Mouse (Mus musculus): Measurements from ENCODE around the gene Tdrd6. TPM values are rescaled to one million over a fixed set of nuclear protein-coding genes. Genes with fewer than 3 reads are reported as not detected.

Tdrd6 gene
- polyA plus RNA-seq, 1 experiment from 2014 or later: 2.0 TPM

GRCm38 (mm10) chr17:43567992-43568888, 61.9 kb downstream of the Tdrd6 start, which contains the start of gene Pla2g7:
Gene Pla2g7, plus strand, starts transcription at chr17:43568098.
- H3K27ac ChIP-seq (ENCODE audit: low read length): no peak within 1 kb of the TSS

GRCm38 (mm10) chr17:43567593-43567991, 62.5 kb downstream of the Tdrd6 start:
- no peaks in the 10 kb centered on the region for H3K27me3 ChIP-seq (replicated peaks; ENCODE audit: control insufficient read depth, insufficient read depth, low read length)
- H3K36me3 ChIP-seq (ENCODE audit: control insufficient read depth, insufficient read depth, low read length): no peaks in the 10 kb centered on the region
- WGBS: 14% methylated on average over 12 of the region's 12 CpGs
- no peaks in the 10 kb centered on the region for H3K9me3 ChIP-seq (ENCODE audit: control insufficient read depth, low read length)
- H3K4me3 ChIP-seq (ENCODE audit: low read length): peak overlapping the region; percentile 56
- no peak overlapping the region for H3K27ac ChIP-seq (ENCODE audit: low read length)
- no peak for ATAC-seq
- peak overlapping the region; percentile 69; the same call in 1 of the 2 replicates for H3K9ac ChIP-seq (ENCODE audit: low read depth, low read length)
- peak overlapping the region; percentile 91 for H3K4me2 ChIP-seq (ENCODE audit: low read depth, low read length)
- peaks cover 4% of the 10 kb centered on the region for H3K4me1 ChIP-seq (ENCODE audit: control insufficient read depth, insufficient read depth, low read length)

More at GRCm38 (mm10) chr17:43567992-43568888, 61.9 kb downstream of the Tdrd6 start, which contains the start of gene Pla2g7:
- peak within 1 kb of the TSS; percentile 69 for H3K9ac ChIP-seq (ENCODE audit: low read depth, low read length)
- peak within 1 kb of the TSS; percentile 91 for H3K4me2 ChIP-seq (ENCODE audit: low read depth, low read length)
- H3K36me3 ChIP-seq (ENCODE audit: control insufficient read depth, insufficient read depth, low read length): no peaks in the 10 kb centered on the region
- no peaks in the 10 kb centered on the region for H3K9me3 ChIP-seq (ENCODE audit: control insufficient read depth, low read length)
- no peaks in the 10 kb centered on the region for H3K27me3 ChIP-seq (replicated peaks; ENCODE audit: control insufficient read depth, insufficient read depth, low read length)
- WGBS: under 1% methylated on average over 34 of the region's 34 CpGs
- H3K4me3 ChIP-seq (ENCODE audit: low read length): peak within 1 kb of the TSS; percentile 56
- peak; percentile 82 for ATAC-seq
- H3K4me1 ChIP-seq (ENCODE audit: control insufficient read depth, insufficient read depth, low read length): peaks cover 4% of the 10 kb centered on the region

Other genes starting within 250 kb of the Tdrd6 start
- 51.0 and 64.1 TPM in 2 replicates for gene Mep1a, start 127.5 kb downstream of the Tdrd6 start, polyA plus RNA-seq (2015; fragmentation: Nextera tagmentation; extraction: Ambion mirVana)
- 0.21 TPM in 1 of 2 replicates, not detected in the other for gene Ankrd66, start 86.7 kb downstream of the Tdrd6 start, polyA plus RNA-seq (2015; fragmentation: Nextera tagmentation; extraction: Ambion mirVana)
- gene Pla2g7, start 62.2 kb downstream of the Tdrd6 start, polyA plus RNA-seq (2015; fragmentation: Nextera tagmentation; extraction: Ambion mirVana): 14.0 and 14.2 TPM in 2 replicates
- gene Slc25a27, start 36.9 kb upstream of the Tdrd6 start, polyA plus RNA-seq (2015; fragmentation: Nextera tagmentation; extraction: Ambion mirVana): 9.6 and 10.4 TPM in 2 replicates
- 13.2 and 15.1 TPM in 2 replicates for gene Cyp39a1, start 37.1 kb upstream of the Tdrd6 start, polyA plus RNA-seq (2015; fragmentation: Nextera tagmentation; extraction: Ambion mirVana)
- gene Rcan2, start 171.1 kb upstream of the Tdrd6 start, polyA plus RNA-seq (2015; fragmentation: Nextera tagmentation; extraction: Ambion mirVana): 4.5 and 4.9 TPM in 2 replicates